Mouse (Mus musculus) forebrain, embryonic 13.5 days (tissue): Measurements from ENCODE around the gene Dffa. TPM values are rescaled to one million over a fixed set of nuclear protein-coding genes. Genes with fewer than 3 reads are reported as not detected.
"Not testable (repeated sequence)": the region's sequence is repeated elsewhere in the genome, so short reads cannot be mapped to it uniquely, and the experiment has no call there.

Experiments used
- ATAC-seq: fragments of 200-750 bp; cut with Nextera tagmentation; 2 replicates; pipeline ENCODE4 v1.8.0; 2017
- H3K27ac ChIP-seq: fragments of 300-500 bp; sonication (generic); 2 replicates; pipeline ENCODE4 v1.5.1; 2015; ENCODE audit warnings: inconsistent platforms, mild to moderate bottlenecking, moderate library complexity
- H3K27me3 ChIP-seq: fragments of 300-500 bp; sonication (generic); 2 replicates; pipeline ENCODE4 v1.6.1; 2015; ENCODE audit warnings: mild to moderate bottlenecking, inconsistent platforms
- H3K36me3 ChIP-seq: fragments of 300-500 bp; sonication (generic); 2 replicates; pipeline ENCODE4 v1.6.1; 2015; ENCODE audit warnings: mild to moderate bottlenecking, inconsistent platforms; ENCODE audit not compliant: poor library complexity, severe bottlenecking
- H3K4me1 ChIP-seq: fragments of 300-500 bp; sonication (generic); 2 replicates; pipeline ENCODE4 v1.6.1; 2015; ENCODE audit warnings: inconsistent platforms
- H3K4me2 ChIP-seq: fragments of 300-500 bp; sonication (generic); 2 replicates; pipeline ENCODE4 v1.6.1; 2015; ENCODE audit warnings: inconsistent platforms, mild to moderate bottlenecking, moderate library complexity
- H3K4me3 ChIP-seq: fragments of 300-500 bp; sonication (generic); 2 replicates; pipeline ENCODE4 v1.5.1; 2015; ENCODE audit warnings: mild to moderate bottlenecking, inconsistent platforms
- H3K9ac ChIP-seq: fragments of 300-500 bp; sonication (generic); 2 replicates; pipeline ENCODE4 v1.6.1; 2015; ENCODE audit warnings: mild to moderate bottlenecking, inconsistent platforms
- H3K9me3 ChIP-seq: fragments of 300-500 bp; sonication (generic); replicated peaks from 2 replicates; pipeline ENCODE4 v1.6.1; 2016; ENCODE audit warnings: inconsistent platforms
- WGBS: fragments of 180-500 bp; shearing (Covaris S2); methylation state at CpG from one replicate; pipeline ENCODE4 v1.1.7; 2015; 5-methylcytosine and 5-hydroxymethylcytosine counted together
- polyA plus RNA-seq: library from polyadenylated mRNA; unstranded; fragments of >200 nt; fragmentation: Nextera tagmentation; extraction: Ambion mirVana; gene quantifications from 2 replicates; pipeline ENCODE4 v1.2.1, GENCODE M21; 2015

Dffa gene
- polyA plus RNA-seq, 1 experiment from 2014 or later, result 24.4 TPM

DNA sequence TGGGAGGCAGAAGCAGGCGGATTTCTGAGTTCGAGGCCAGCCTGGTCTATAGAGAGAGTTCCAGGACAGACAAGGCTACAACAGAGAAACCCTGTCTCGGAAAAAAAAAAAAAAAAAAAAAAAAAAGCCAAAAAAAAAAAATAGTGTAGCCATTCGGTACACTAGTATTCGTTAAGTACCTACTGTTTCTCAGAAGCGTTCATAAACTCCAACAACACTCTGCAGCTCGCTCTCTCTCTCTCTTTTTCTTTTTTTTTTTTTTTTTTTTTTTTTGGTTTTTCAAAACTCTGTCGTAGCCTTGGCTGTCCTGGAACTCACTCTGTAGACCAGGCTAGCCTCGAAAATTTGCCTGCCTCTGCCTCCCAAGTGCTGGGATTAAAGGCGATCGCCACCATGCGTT, 3.5 kb upstream of the Dffa start:
- H3K27ac ChIP-seq, ATAC-seq, H3K4me2 ChIP-seq, H3K4me3 ChIP-seq, H3K9me3 ChIP-seq, H3K9ac ChIP-seq, H3K36me3 ChIP-seq, H3K27me3 ChIP-seq: not testable (repeated sequence)
- WGBS, result 89% methylated on average over 12 of the region's 12 CpGs
- H3K4me1 ChIP-seq, result peaks cover 21% of the 10 kb centered on the region

DNA sequence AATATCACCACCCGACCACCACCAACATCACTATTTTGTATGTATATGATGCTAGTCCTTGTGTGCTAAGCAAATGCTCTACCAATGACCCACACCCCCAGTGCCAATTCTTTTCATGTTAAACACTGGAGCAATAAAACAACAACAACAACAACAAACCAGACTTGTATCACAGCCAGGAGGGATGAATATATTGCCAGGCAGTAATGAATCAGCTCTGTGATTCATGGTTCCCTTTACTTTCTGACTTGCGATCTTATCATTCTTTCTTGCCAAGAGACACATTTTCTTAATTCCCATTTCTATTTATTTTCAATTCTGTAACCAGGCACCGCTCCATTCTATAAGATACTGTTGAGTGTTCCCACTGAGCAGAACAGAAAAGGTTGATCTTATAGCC, 2.5 kb upstream of the Dffa start:
- ATAC-seq, result no peak
- 90% methylated on average over 3 of the region's 3 CpGs for WGBS
- H3K27ac ChIP-seq, result no peak overlapping the region

GRCm38 (mm10) chr4:149119978-149120562, 16.1 kb downstream of the Dffa start:
- Histone ChIP-seq H3K36me3 (peaks cover 22% of the 10 kb centered on the region), H3K27ac (peak overlapping the region; percentile 14; the same call in 1 of the 2 replicates)
- H3K9me3 ChIP-seq, H3K9ac ChIP-seq, H3K4me3 ChIP-seq, H3K4me2 ChIP-seq, ATAC-seq, H3K4me1 ChIP-seq, H3K27me3 ChIP-seq: not testable (repeated sequence)
- WGBS, result 83% methylated on average over 12 of the region's 12 CpGs

More for the DNA sequence above, 2.5 kb upstream of the Dffa start:
- H3K9me3 ChIP-seq, result no peaks in the 10 kb centered on the region
- H3K4me3 ChIP-seq, result no peak overlapping the region
- H3K4me1 ChIP-seq, result peaks cover 21% of the 10 kb centered on the region
- no peak overlapping the region for H3K9ac ChIP-seq
- no peak overlapping the region for H3K4me2 ChIP-seq
- peaks cover 4% of the 10 kb centered on the region for H3K36me3 ChIP-seq
- H3K27me3 ChIP-seq, result no peaks in the 10 kb centered on the region

GRCm38 (mm10) chr4:149123432-149123831, 19.5 kb downstream of the Dffa start:
- Histone ChIP-seq H3K27ac (no peak overlapping the region), H3K27me3 (no peaks in the 10 kb centered on the region), H3K9ac (no peak overlapping the region), H3K4me1 (no peaks in the 10 kb centered on the region), H3K4me2 (no peak overlapping the region), H3K4me3 (no peak overlapping the region), H3K36me3 (peaks cover 34% of the 10 kb centered on the region), H3K9me3 (no peaks in the 10 kb centered on the region)
- 62% methylated on average over 5 of the region's 5 CpGs for WGBS
- ATAC-seq, result no peak

DNA sequence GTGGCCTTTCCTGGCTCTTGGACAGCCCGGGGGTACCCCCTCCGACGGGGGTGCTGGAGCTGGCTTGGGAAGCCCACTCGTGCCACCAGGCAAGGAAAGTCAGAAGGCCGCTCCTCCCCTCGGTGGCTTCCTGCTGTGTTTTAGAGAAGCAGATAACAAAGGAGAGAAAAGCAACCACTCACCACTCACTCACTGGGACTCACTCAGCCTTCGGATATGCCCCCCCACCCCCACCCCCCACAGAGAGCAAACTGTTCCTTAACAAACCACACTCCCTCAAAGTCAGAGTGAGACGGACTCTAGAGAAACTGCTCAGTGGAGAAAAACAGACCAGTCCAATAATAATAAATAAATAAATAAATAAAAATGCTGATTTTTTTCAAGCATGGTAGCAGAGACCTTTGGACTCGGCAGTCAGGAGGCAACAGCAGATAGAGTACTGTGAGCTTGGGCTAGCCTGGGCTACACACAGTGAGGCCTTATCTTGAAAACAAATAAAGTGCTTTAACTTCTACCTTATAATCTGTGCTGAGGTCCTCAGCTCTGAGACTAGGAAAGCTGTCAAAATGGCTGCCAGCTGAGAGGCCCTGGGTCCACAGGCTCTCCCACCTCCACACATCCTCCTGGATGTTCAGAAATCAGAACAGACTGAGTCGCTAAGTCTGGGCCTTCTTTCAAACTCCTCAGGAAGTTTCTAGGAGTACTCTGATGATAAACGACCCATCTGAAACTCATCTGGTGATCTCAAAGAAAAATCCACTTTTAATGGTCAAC, 21.6 kb downstream of the Dffa start:
- Histone ChIP-seq H3K27ac (no peak overlapping the region), H3K27me3 (no peaks in the 10 kb centered on the region), H3K9me3 (no peaks in the 10 kb centered on the region), H3K36me3 (peaks cover 44% of the 10 kb centered on the region), H3K4me3 (no peak overlapping the region), H3K4me2 (no peak overlapping the region), H3K4me1 (no peaks in the 10 kb centered on the region), H3K9ac (no peak overlapping the region)
- no peak for ATAC-seq
- WGBS, result 34% methylated on average over 11 of the region's 11 CpGs

GRCm38 (mm10) chr4:149126115-149126509, 22.2 kb downstream of the Dffa start:
- Histone ChIP-seq H3K9ac (no peak overlapping the region), H3K27me3 (no peaks in the 10 kb centered on the region), H3K9me3 (no peaks in the 10 kb centered on the region), H3K4me1 (no peaks in the 10 kb centered on the region), H3K27ac (no peak overlapping the region), H3K36me3 (peaks cover 49% of the 10 kb centered on the region), H3K4me2 (no peak overlapping the region), H3K4me3 (no peak overlapping the region)
- WGBS, result 83% methylated on average over 6 of the region's 6 CpGs
- ATAC-seq, result no peak

DNA sequence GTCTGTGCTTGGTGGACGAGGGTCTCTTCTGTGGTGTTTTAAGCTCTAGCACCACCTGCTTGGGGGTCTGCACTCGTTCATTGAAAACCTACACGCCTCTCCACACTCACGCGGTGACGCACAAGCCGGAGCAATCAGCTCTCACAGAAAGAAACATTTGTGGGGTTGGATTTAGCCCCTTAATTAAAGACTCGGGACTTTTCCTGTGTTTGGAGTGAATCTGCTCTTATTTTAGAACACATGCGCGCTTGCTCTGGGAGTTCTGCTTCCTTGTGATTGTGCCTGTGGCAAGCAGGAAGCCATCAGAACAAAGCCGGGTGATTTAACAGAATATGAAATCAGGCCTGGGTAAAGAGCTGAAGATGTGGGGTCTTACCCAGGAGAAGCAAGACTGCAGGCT, 22.7 kb downstream of the Dffa start, which contains the start of gene Cort:
Gene Cort (minus strand): TSS at position 101 of the 400 bp plus-strand sequence.
- 81% methylated on average over 11 of the region's 11 CpGs for WGBS
- H3K27me3 ChIP-seq, result no peaks in the 10 kb centered on the region
- H3K9me3 ChIP-seq, result no peaks in the 10 kb centered on the region
- no peak within 1 kb of the TSS for H3K27ac ChIP-seq
- H3K4me2 ChIP-seq, result no peak within 1 kb of the TSS
- H3K36me3 ChIP-seq, result peaks cover 54% of the 10 kb centered on the region
- no peaks in the 10 kb centered on the region for H3K4me1 ChIP-seq
- no peak for ATAC-seq
- no peak within 1 kb of the TSS for H3K4me3 ChIP-seq
- H3K9ac ChIP-seq, result no peak within 1 kb of the TSS

- Histone ChIP-seq H3K9ac (no peak overlapping the region), H3K4me1 (no peaks in the 10 kb centered on the region), H3K27me3 (no peaks in the 10 kb centered on the region), H3K9me3 (no peaks in the 10 kb centered on the region), H3K36me3 (peaks cover 57% of the 10 kb centered on the region), H3K4me2 (no peak overlapping the region), H3K27ac (no peak overlapping the region), H3K4me3 (no peak overlapping the region)
- no peak for ATAC-seq
- WGBS, result 87% methylated on average over 18 of the region's 18 CpGs
Observed at GRCm38 (mm10) chr4:149128467-149128866, 24.5 kb downstream of the Dffa start.

DNA sequence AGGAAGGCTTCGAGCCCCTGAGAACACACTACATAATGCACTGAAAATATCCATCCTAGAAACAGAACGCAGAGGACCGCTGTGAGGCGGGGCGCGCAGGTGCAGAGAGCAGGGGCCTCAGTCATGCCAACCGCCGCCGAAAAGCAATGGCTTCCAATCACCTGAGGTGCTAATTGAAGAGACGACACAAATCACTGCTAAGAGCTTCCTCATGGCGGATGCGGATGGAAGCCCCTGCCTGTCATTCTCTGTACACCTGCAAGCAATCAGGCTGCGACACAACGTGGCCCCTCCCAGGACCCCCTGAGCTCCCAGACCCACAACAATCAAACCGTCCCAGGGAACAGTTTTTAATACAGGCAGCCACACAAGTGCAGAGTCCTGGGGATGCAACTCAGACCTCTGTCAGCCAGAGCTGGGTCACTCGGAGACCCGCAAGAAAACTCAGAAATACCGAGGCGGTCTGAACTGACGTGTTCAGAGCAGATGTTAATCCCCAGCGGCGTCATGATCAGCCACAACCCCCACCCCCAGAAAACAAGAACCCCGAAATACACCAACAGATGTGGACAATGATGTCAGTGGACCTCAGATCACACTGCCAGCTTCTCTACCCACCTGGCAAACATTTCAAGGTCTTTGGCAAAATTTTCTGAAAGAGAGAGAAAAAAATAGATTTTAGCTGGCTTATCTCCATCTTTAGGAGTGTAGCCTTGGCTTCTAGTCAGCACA, 27.2 kb downstream of the Dffa start:
- Histone ChIP-seq H3K27me3 (no peaks in the 10 kb centered on the region), H3K4me1 (peaks cover under 1% of the 10 kb centered on the region; the same call in 1 of the 2 replicates), H3K27ac (no peak overlapping the region), H3K9ac (no peak overlapping the region), H3K4me3 (no peak overlapping the region), H3K4me2 (no peak overlapping the region), H3K9me3 (no peaks in the 10 kb centered on the region), H3K36me3 (peaks cover 56% of the 10 kb centered on the region)
- WGBS, result 93% methylated on average over 23 of the region's 23 CpGs
- no peak for ATAC-seq

DNA sequence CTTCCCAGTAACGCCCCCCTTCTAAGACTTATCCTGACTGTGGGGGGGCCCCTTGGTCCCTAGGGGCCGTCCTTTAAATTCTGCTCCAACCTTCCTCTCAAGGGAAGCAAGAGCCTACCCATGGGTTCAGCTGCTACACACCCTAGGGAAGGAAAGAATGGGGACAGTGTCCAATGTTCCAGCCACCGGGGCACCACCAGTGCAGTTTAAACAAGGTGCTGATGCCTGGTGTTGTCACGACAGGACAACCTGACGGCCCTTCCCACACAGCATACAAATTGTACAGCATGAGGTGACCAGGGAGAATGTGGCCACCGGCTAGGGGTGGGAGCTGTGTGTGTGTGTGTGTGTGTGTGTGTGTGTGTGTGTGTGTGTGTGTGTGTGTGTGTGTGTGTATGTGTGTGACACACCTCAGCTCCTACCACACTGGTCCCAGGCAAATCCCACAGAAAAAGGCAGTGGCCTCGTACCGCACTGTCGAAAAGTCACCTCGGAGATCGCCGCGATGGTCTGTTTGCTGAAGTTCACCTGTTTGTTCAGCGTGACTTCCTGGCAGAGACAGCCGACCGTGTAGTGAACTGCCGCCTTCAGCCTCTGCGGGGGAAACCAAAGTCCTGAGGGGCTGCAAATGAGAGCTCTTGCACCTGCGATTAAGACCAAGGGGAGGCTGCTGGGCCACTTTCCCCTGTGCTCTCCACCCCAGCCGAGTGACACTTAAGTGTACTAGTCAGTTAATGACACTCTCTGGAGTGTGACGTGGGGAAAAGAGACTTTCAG, 28.0 kb downstream of the Dffa start:
- Histone ChIP-seq H3K9me3 (no peaks in the 10 kb centered on the region), H3K4me2 (no peak overlapping the region), H3K4me3 (no peak overlapping the region), H3K27ac (no peak overlapping the region), H3K36me3 (peaks cover 48% of the 10 kb centered on the region), H3K27me3 (no peaks in the 10 kb centered on the region), H3K4me1 (peaks cover 8% of the 10 kb centered on the region), H3K9ac (no peak overlapping the region)
- no peak for ATAC-seq
- 91% methylated on average over 20 of the region's 21 CpGs for WGBS

GRCm38 (mm10) chr4:149133395-149133794, 29.4 kb downstream of the Dffa start:
- 86% methylated on average over 5 of the region's 5 CpGs for WGBS
- Histone ChIP-seq H3K4me2 (no peak overlapping the region), H3K36me3 (peaks cover 34% of the 10 kb centered on the region), H3K27ac (no peak overlapping the region), H3K4me1 (peaks cover 8% of the 10 kb centered on the region), H3K9ac (no peak overlapping the region), H3K27me3 (no peaks in the 10 kb centered on the region), H3K9me3 (no peaks in the 10 kb centered on the region), H3K4me3 (no peak overlapping the region)
- ATAC-seq, result no peak
